Mouse (Mus musculus) forebrain, embryonic 14.5 days (tissue): Measurements from ENCODE around the gene Ptprd. TPM values are rescaled to one million over a fixed set of nuclear protein-coding genes. Genes with fewer than 3 reads are reported as not detected.

Experiments
- ATAC-seq: fragments of 200-750 bp; cut with Nextera tagmentation; 2 replicates; pipeline ENCODE4 v1.8.0; 2017; ENCODE audit warnings: mild to moderate bottlenecking, moderate library complexity
- DNase-seq: peaks from one replicate; pipeline ENCODE4 v3.0.0-alpha.2; 2015; ENCODE audit warnings: low spot score
- H3K27ac ChIP-seq: fragments of 300-500 bp; sonication (generic); 2 replicates; pipeline ENCODE4 v1.5.1; 2014; ENCODE audit warnings: low read depth, mild to moderate bottlenecking, control low read depth, low read length, moderate library complexity
- H3K27me3 ChIP-seq: fragments of 300-500 bp; sonication (generic); replicated peaks from 2 replicates; pipeline ENCODE4 v1.6.1; 2014; ENCODE audit warnings: low read length, control low read depth, mixed read lengths; ENCODE audit not compliant: control insufficient read depth, insufficient read depth
- H3K36me3 ChIP-seq: fragments of 300-500 bp; sonication (generic); 2 replicates; pipeline ENCODE4 v1.6.1; 2014; ENCODE audit warnings: low read length, control low read depth; ENCODE audit not compliant: control insufficient read depth, insufficient read depth
- H3K4me1 ChIP-seq: fragments of 300-500 bp; sonication (generic); 2 replicates; pipeline ENCODE4 v1.6.1; 2014; ENCODE audit warnings: antibody characterized with exemption, low read length, control low read depth; ENCODE audit not compliant: control insufficient read depth, insufficient read depth
- H3K4me2 ChIP-seq: fragments of 300-500 bp; sonication (generic); 2 replicates; pipeline ENCODE4 v1.6.1; 2014; ENCODE audit warnings: mild to moderate bottlenecking, control low read depth, low read length
- H3K4me3 ChIP-seq: fragments of 300-500 bp; sonication (generic); 2 replicates; pipeline ENCODE4 v1.5.1; 2014; ENCODE audit warnings: low read depth, low read length, control low read depth
- H3K9ac ChIP-seq: fragments of 300-500 bp; sonication (generic); 2 replicates; pipeline ENCODE4 v1.6.1; 2014; ENCODE audit warnings: mild to moderate bottlenecking, low read length, control low read depth, moderate library complexity
- H3K9me3 ChIP-seq: fragments of 300-500 bp; sonication (generic); replicated peaks from 2 replicates; pipeline ENCODE4 v1.6.1; 2016; ENCODE audit warnings: low read length, control low read depth, mixed read lengths; ENCODE audit not compliant: control insufficient read depth
- WGBS: fragments of 180-500 bp; shearing (Covaris S2); extraction: QIAGEN DNeasy Blood & Tissue Kit; methylation state at CpG from one replicate; pipeline ENCODE4 v1.1.7; 2014; 5-methylcytosine and 5-hydroxymethylcytosine counted together
- polyA plus RNA-seq: library from polyadenylated mRNA; unstranded; fragments of >200 nt; fragmentation: Nextera tagmentation; extraction: Ambion mirVana; gene quantifications from 2 replicates; pipeline ENCODE4 v1.2.1, GENCODE M21; 2014

Ptprd gene
- polyA plus RNA-seq, 1 experiment from 2014 or later: 43.3 TPM

DNA sequence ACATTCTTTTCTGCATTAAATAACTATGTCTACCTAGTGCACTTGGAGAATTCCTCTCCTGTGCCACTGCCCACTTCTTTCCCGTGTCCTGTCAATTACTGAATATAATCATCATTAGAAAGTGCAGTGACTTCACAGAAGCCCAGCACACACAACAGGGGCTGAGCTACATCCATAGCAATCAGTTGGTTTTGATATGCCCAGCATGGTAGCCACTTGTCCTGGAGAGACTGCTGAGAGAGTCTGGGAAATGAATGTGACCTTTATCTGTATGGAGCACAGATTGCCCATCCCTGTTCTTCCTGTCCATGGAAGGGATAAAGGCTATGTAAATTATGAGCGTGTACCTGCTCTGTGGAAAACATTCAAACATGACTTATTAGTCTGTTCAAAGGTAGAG is 1280.2 kb downstream of the Ptprd start:
- Histone ChIP-seq H3K4me1 (no peaks in the 10 kb centered on the region), H3K9ac (no peak overlapping the region), H3K9me3 (no peaks in the 10 kb centered on the region), H3K4me3 (no peak overlapping the region), H3K27me3 (no peaks in the 10 kb centered on the region), H3K27ac (no peak overlapping the region), H3K4me2 (no peak overlapping the region), H3K36me3 (no peaks in the 10 kb centered on the region)
- ATAC-seq (no peak), DNase-seq (no peak)
- 85% methylated on average over 2 of the region's 2 CpGs for WGBS

- DNase-seq (no peak), ATAC-seq (no peak)
- no peaks in the 10 kb centered on the region for H3K36me3 ChIP-seq
- H3K9ac ChIP-seq: no peak overlapping the region
- 74% methylated on average over 5 of the region's 5 CpGs for WGBS
- H3K27me3 ChIP-seq: no peaks in the 10 kb centered on the region
- H3K4me3 ChIP-seq: no peak overlapping the region
- H3K4me1 ChIP-seq: no peaks in the 10 kb centered on the region
- H3K4me2 ChIP-seq: no peak overlapping the region
- H3K9me3 ChIP-seq: no peaks in the 10 kb centered on the region
- H3K27ac ChIP-seq: no peak overlapping the region
Measured at GRCm38 (mm10) chr4:76913532-76914150, 1298.1 kb downstream of the Ptprd start.

GRCm38 (mm10) chr4:76901692-76902091 is 1310.1 kb downstream of the Ptprd start:
- Histone ChIP-seq H3K9ac (no peak overlapping the region), H3K9me3 (no peaks in the 10 kb centered on the region), H3K4me2 (no peak overlapping the region), H3K27me3 (no peaks in the 10 kb centered on the region), H3K4me1 (peaks cover 3% of the 10 kb centered on the region; the same call in 1 of the 2 replicates), H3K4me3 (no peak overlapping the region), H3K36me3 (no peaks in the 10 kb centered on the region), H3K27ac (no peak overlapping the region)
- 12% methylated on average over 1 of the region's 1 CpGs for WGBS
- ATAC-seq: no peak
- DNase-seq: no peak

GRCm38 (mm10) chr4:76889669-76890068 is 1322.1 kb downstream of the Ptprd start:
- ATAC-seq (no peak), DNase-seq (no peak)
- H3K27ac ChIP-seq: no peak overlapping the region
- no peak overlapping the region for H3K4me2 ChIP-seq
- 92% methylated on average over 1 of the region's 1 CpGs for WGBS
- H3K9ac ChIP-seq: no peak overlapping the region
- H3K9me3 ChIP-seq: no peaks in the 10 kb centered on the region
- H3K36me3 ChIP-seq: no peaks in the 10 kb centered on the region
- H3K4me3 ChIP-seq: no peak overlapping the region
- no peaks in the 10 kb centered on the region for H3K27me3 ChIP-seq
- no peaks in the 10 kb centered on the region for H3K4me1 ChIP-seq

DNA sequence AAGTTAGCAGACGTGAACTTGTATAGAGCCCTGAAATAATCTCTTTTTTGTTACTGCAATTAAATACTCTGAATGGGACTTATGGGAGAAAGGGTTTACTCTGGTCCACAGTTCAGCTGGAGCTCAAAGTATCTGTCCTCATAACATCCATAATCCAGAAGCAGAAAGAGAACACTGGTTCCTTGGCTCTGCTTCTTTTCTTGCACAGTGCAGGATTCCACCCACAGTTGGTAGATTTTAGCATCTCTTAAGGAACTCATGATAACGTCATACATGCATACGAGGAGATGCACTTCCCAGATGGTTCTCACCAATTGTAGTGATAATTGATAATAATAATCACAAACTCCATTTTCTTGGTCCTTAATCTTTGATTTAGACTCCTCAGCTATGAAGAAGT is 1330.2 kb downstream of the Ptprd start:
- no peak for ATAC-seq

GRCm38 (mm10) chr4:76870971-76871370 is 1340.8 kb downstream of the Ptprd start:
- no peak for ATAC-seq
- no peaks in the 10 kb centered on the region for H3K27me3 ChIP-seq
- WGBS: 95% methylated on average over 1 of the region's 1 CpGs
- no peak overlapping the region for H3K9ac ChIP-seq
- H3K9me3 ChIP-seq: no peaks in the 10 kb centered on the region
- no peak overlapping the region for H3K27ac ChIP-seq
- H3K36me3 ChIP-seq: no peaks in the 10 kb centered on the region
- H3K4me1 ChIP-seq: no peaks in the 10 kb centered on the region
- no peak overlapping the region for H3K4me2 ChIP-seq
- no peak for DNase-seq
- H3K4me3 ChIP-seq: no peak overlapping the region

More for the DNA sequence above, 1330.2 kb downstream of the Ptprd start:
- WGBS: 37% methylated on average over 3 of the region's 3 CpGs
- H3K4me3 ChIP-seq: no peak overlapping the region
- no peak overlapping the region for H3K4me2 ChIP-seq
- H3K9me3 ChIP-seq: no peaks in the 10 kb centered on the region
- H3K36me3 ChIP-seq: no peaks in the 10 kb centered on the region
- H3K27ac ChIP-seq: no peak overlapping the region
- no peak overlapping the region for H3K9ac ChIP-seq
- no peaks in the 10 kb centered on the region for H3K4me1 ChIP-seq
- H3K27me3 ChIP-seq: no peaks in the 10 kb centered on the region
- DNase-seq: no peak

DNA sequence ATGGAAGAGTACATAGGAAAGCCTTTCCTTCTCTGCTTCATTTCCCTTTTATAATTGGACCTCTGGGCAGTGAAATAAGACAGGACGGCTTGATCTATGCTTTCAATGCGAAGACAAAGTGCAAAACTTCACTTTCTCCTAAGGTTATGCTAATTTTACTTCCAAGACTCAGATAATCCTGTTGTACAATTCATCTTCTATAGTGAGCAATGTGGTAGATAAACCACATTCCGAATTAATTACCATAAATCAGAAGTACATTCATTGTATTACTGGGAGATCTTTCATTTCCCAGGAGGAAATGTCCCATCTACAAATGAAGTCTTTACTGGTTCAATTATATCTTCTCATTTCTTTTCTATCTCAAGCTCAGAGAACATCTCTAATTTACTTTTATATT is 1346.2 kb downstream of the Ptprd start:
- no peaks in the 10 kb centered on the region for H3K27me3 ChIP-seq
- DNase-seq (no peak), ATAC-seq (no peak)
- H3K4me1 ChIP-seq: no peaks in the 10 kb centered on the region
- no peaks in the 10 kb centered on the region for H3K36me3 ChIP-seq
- H3K9me3 ChIP-seq: no peaks in the 10 kb centered on the region
- no peak overlapping the region for H3K4me2 ChIP-seq
- H3K9ac ChIP-seq: no peak overlapping the region
- H3K27ac ChIP-seq: no peak overlapping the region
- 57% methylated on average over 3 of the region's 3 CpGs for WGBS
- no peak overlapping the region for H3K4me3 ChIP-seq

DNA sequence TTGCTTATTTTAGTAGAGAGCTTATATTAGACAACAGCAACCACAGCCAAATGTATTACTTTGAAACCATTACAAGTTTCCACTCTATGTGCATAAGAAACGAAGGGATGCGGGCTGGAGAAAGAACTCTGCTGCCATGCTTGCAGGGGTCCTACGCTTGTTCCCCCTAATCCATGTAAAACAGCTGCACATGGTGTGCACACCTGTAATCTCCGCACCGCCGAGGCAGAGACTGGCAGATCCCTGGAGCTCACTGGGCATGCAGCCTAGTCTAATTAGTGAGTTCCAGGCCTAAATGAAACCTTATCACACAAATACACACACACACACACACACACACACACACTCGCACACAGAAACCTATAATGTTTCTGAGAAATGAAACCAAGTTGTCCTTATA is 1365.5 kb downstream of the Ptprd start:
- peak; percentile 7 for DNase-seq
- Histone ChIP-seq H3K4me2 (no peak overlapping the region), H3K9ac (no peak overlapping the region), H3K9me3 (no peaks in the 10 kb centered on the region), H3K27ac (no peak overlapping the region), H3K27me3 (no peaks in the 10 kb centered on the region), H3K4me3 (no peak overlapping the region), H3K36me3 (no peaks in the 10 kb centered on the region), H3K4me1 (no peaks in the 10 kb centered on the region)
- WGBS: 61% methylated on average over 7 of the region's 7 CpGs
- ATAC-seq: no peak

- Histone ChIP-seq H3K4me1 (no peaks in the 10 kb centered on the region), H3K4me3 (no peak overlapping the region), H3K27me3 (no peaks in the 10 kb centered on the region), H3K36me3 (no peaks in the 10 kb centered on the region), H3K9me3 (no peaks in the 10 kb centered on the region), H3K9ac (no peak overlapping the region), H3K27ac (no peak overlapping the region), H3K4me2 (no peak overlapping the region)
- DNase-seq (no peak), ATAC-seq (no peak)
- 80% methylated on average over 1 of the region's 1 CpGs for WGBS
Measured at GRCm38 (mm10) chr4:76839016-76839415, 1372.7 kb downstream of the Ptprd start.
